Mouse (Mus musculus) testis, adult 2 months (tissue): Measurements from ENCODE around the gene Smad5.

Source experiments
- CTCF ChIP-seq: fragments of 200-500 bp; IDR thresholded peaks from 2 replicates; pipeline ENCODE4 v1.5.1; 2012; ENCODE audit warnings: low read depth, mild to moderate bottlenecking, inconsistent platforms, low read length, moderate library complexity; ENCODE audit not compliant: control insufficient read depth, insufficient read depth, insufficient replicate concordance
- POLR2A ChIP-seq: fragments of 200-500 bp; IDR thresholded peaks from 2 replicates; pipeline ENCODE4 v1.6.1; 2012; ENCODE audit warnings: low read depth, mild to moderate bottlenecking, inconsistent platforms, low read length, moderate library complexity; ENCODE audit not compliant: control insufficient read depth

GRCm38 (mm10) chr13:56677731-56678130 lies 25.1 kb upstream of the Smad5 start:
- TF ChIP-seq CTCF: no peak
- no peak for TF ChIP-seq POLR2A
